Mouse (Mus musculus): ENCODE results near the gene Cebpe. TPM values are rescaled to one million over a fixed set of nuclear protein-coding genes. Genes with fewer than 3 reads are reported as not detected.

The Cebpe gene
- total and polyA plus RNA-seq, 3 experiments = 0.32 TPM; not detected in 2

- H3K9me3 ChIP-seq (replicated peaks; ENCODE audit: insufficient read depth, low read length) = no peaks in the 10 kb centered on the region
- no peak overlapping the region for H3K9ac ChIP-seq (ENCODE audit: control insufficient read depth, low read depth, low read length, poor library complexity, severe bottlenecking)
- H3K27ac ChIP-seq (ENCODE audit: control insufficient read depth, low read depth, low read length) = no peak overlapping the region
- H3K27me3 ChIP-seq (ENCODE audit: control insufficient read depth in 1 of 2, insufficient read depth in 2 of 2, low read length in 2 of 2) = peaks cover 3% of the 10 kb centered on the region in 2 experiments; a peak in 2 of 4 replicates
- H3K36me3 ChIP-seq (ENCODE audit: control insufficient read depth in 1 of 2, insufficient read depth in 2 of 2, low read length in 2 of 2) = peaks cover 0 to 16% of the 10 kb centered on the region in 2 experiments; a peak in 2 of 4 replicates
- peak; percentile 38 for DNase-seq (ENCODE audit: low read depth, low spot score)
- TF ChIP-seq MAX (IDR thresholded peaks at IDR 0.05; ENCODE audit: low read length) = no peak
- 0 out of 4 replicates have a peak, but pooled peaks of 1 of the 2 experiments have one; percentile 18 for TF ChIP-seq EP300 (IDR thresholded peaks at IDR 0.05; ENCODE audit: low read depth in 1 of 2, low read length in 2 of 2)
- H3K4me1 ChIP-seq (ENCODE audit: control insufficient read depth in 1 of 2, insufficient read depth in 2 of 2, low read length in 2 of 2) = peaks cover 11 to 35% of the 10 kb centered on the region in 2 experiments
- no peaks in the 10 kb centered on the region for H3K79me2 ChIP-seq (ENCODE audit: control insufficient read depth, insufficient read depth, low read length, poor library complexity)
- peak overlapping the region in 1 of 2 experiments; percentile 5; a peak in 1 of 4 replicates for H3K4me3 ChIP-seq (ENCODE audit: control insufficient read depth in 1 of 2, insufficient read depth in 1 of 2, low read depth in 2 of 2, low read length in 2 of 2)
Observed at GRCm38 (mm10) chr14:54706589-54707320, 5.2 kb downstream of the Cebpe start.

- Histone ChIP-seq H3K9ac (ENCODE audit: control insufficient read depth, low read depth, low read length, poor library complexity, severe bottlenecking) (no peak overlapping the region), H3K9me3 (replicated peaks; ENCODE audit: insufficient read depth, low read length) (no peaks in the 10 kb centered on the region), H3K27ac (ENCODE audit: control insufficient read depth, low read depth, low read length) (peak overlapping the region; percentile 3; the same call in 1 of the 2 replicates), H3K4me3 (ENCODE audit: control insufficient read depth in 1 of 2, insufficient read depth in 1 of 2, low read depth in 2 of 2, low read length in 2 of 2) (no peak overlapping the region), H3K36me3 (ENCODE audit: control insufficient read depth in 1 of 2, insufficient read depth in 2 of 2, low read length in 2 of 2) (peaks cover 0 to 16% of the 10 kb centered on the region in 2 experiments; a peak in 2 of 4 replicates), H3K79me2 (ENCODE audit: control insufficient read depth, insufficient read depth, low read length, poor library complexity) (no peaks in the 10 kb centered on the region), H3K4me1 (ENCODE audit: control insufficient read depth in 1 of 2, insufficient read depth in 2 of 2, low read length in 2 of 2) (peaks cover 11 to 35% of the 10 kb centered on the region in 2 experiments), H3K27me3 (ENCODE audit: control insufficient read depth in 1 of 2, insufficient read depth in 2 of 2, low read length in 2 of 2) (peaks cover 3% of the 10 kb centered on the region in 2 experiments; a peak in 2 of 4 replicates)
- DNase-seq (ENCODE audit: low read depth, low spot score) = peak; percentile 97
- no peak for TF ChIP-seq POLR2AphosphoS2 (IDR thresholded peaks at IDR 0.05; ENCODE audit: low read length)
- no peak for TF ChIP-seq USF1 (IDR thresholded peaks at IDR 0.05; ENCODE audit: low read depth, low read length)
- TF ChIP-seq ZC3H11A (IDR thresholded peaks at IDR 0.05; ENCODE audit: low read depth, low read length) = no peak
- TF ChIP-seq MEF2A (IDR thresholded peaks at IDR 0.05; ENCODE audit: extremely low read depth, insufficient replicate concordance, low read depth, low read length, poor library complexity, severe bottlenecking) = no peak
- TF ChIP-seq GATA1 (IDR thresholded peaks at IDR 0.05; ENCODE audit: low read depth, low read length) = peak; percentile 96
- no peak for TF ChIP-seq NELFE (IDR thresholded peaks at IDR 0.05; ENCODE audit: low read depth, low read length)
- TF ChIP-seq MAZ (IDR thresholded peaks at IDR 0.05; ENCODE audit: low read depth, low read length) = peak; percentile 86
- TF ChIP-seq ZKSCAN1 (IDR thresholded peaks at IDR 0.05; ENCODE audit: low read depth, low read length) = no peak
- TF ChIP-seq CTCF (IDR thresholded peaks at IDR 0.05 in 2 of 3, conservative IDR thresholded peaks at IDR 0.05 in 1 of 3; ENCODE audit: control insufficient read depth in 1 of 3, insufficient read depth in 1 of 3, low read depth in 2 of 3, low read length in 3 of 3, poor library complexity in 1 of 3, severe bottlenecking in 1 of 3) = no peak
- TF ChIP-seq ZNF384 (IDR thresholded peaks at IDR 0.05; ENCODE audit: low read depth, low read length) = no peak
- TF ChIP-seq RAD21 (IDR thresholded peaks at IDR 0.05; ENCODE audit: low read depth, low read length) = no peak
- peak; percentile 25; the same call in 1 of the 2 replicates for TF ChIP-seq MXI1 (IDR thresholded peaks at IDR 0.05; ENCODE audit: low read depth, low read length)
- TF ChIP-seq ZMIZ1 (IDR thresholded peaks at IDR 0.05; ENCODE audit: low read depth, low read length) = no peak
- TF ChIP-seq MAFK (IDR thresholded peaks at IDR 0.05; ENCODE audit: borderline replicate concordance, low read depth, low read length) = peak; percentile 68; the same call in 1 of the 2 replicates
- peak; percentile 97 for TF ChIP-seq ETS1 (IDR thresholded peaks at IDR 0.05; ENCODE audit: low read depth, low read length)
- 0 out of 2 replicates have a peak, but pooled peaks have one; percentile 10 for TF ChIP-seq MAX (IDR thresholded peaks at IDR 0.05; ENCODE audit: low read length)
- TF ChIP-seq GABPA (IDR thresholded peaks at IDR 0.05; ENCODE audit: low read depth, low read length) = no peak
- peak; percentile 88 to 98 for TF ChIP-seq EP300 (IDR thresholded peaks at IDR 0.05; ENCODE audit: low read depth in 1 of 2, low read length in 2 of 2)
- TF ChIP-seq POLR2A (IDR thresholded peaks at IDR 0.05; ENCODE audit: control insufficient read depth in 1 of 2, insufficient read depth in 1 of 2, low read depth in 1 of 2, low read length in 2 of 2, poor library complexity in 1 of 2) = no peak
- TF ChIP-seq MYB (IDR thresholded peaks at IDR 0.05; ENCODE audit: low read depth, low read length) = peak; percentile 81
- 0 out of 2 replicates have a peak, but pooled peaks have one; percentile 10 for TF ChIP-seq TBP (IDR thresholded peaks at IDR 0.05; ENCODE audit: low read depth, low read length)
- TF ChIP-seq NRF1 (IDR thresholded peaks at IDR 0.05; ENCODE audit: insufficient read depth, low read depth, low read length, poor library complexity, severe bottlenecking) = no peak
- TF ChIP-seq JUND (IDR thresholded peaks at IDR 0.05; ENCODE audit: low read depth, low read length) = peak; percentile 23; the same call in 1 of the 2 replicates
- peak; percentile 88 for TF ChIP-seq SIN3A (IDR thresholded peaks at IDR 0.05; ENCODE audit: low read length)
- TF ChIP-seq E2F4 (IDR thresholded peaks at IDR 0.05; ENCODE audit: borderline replicate concordance, low read depth, low read length) = no peak
- no peak for TF ChIP-seq ELF1 (IDR thresholded peaks at IDR 0.05; ENCODE audit: low read depth, low read length)
- TF ChIP-seq HCFC1 (IDR thresholded peaks at IDR 0.05; ENCODE audit: low read depth, low read length) = 0 out of 2 replicates have a peak, but pooled peaks have one; percentile 32
- no peak for TF ChIP-seq CHD2 (IDR thresholded peaks at IDR 0.05; ENCODE audit: low read length)
- TF ChIP-seq TAL1 (IDR thresholded peaks at IDR 0.05; ENCODE audit: low read length) = peak; percentile 99
- TF ChIP-seq CHD1 (IDR thresholded peaks at IDR 0.05; ENCODE audit: low read depth, low read length) = no peak
Observed at GRCm38 (mm10) chr14:54705844-54706243, 6.1 kb downstream of the Cebpe start.
